18 mouse cellular contexts compared by ENCODE assay signal in genomic region chr7:133024694-133025093, GRCm38 (mm10).
DNase-seq lines count a peak whose midpoint lies in the region; ATAC-seq and TF ChIP-seq lines count a peak whose summit lies in the region.
"Had no signal": no experiment of that assay in that cellular context is flagged by ENCODE, and none has a peak within 500 bp of the region (broad histone marks: within the 10 kb centered on the region; RNA-seq: fewer than 3 reads in every experiment).

No protein-coding gene starts in this region.

- peaks cover 58% of the 10 kb centered on the region for H3K4me1 ChIP-seq in heart, embryonic 15.5 days (replicated peaks)
- H3K4me1 ChIP-seq in megakaryocyte, embryonic 14.5 days, result peaks cover 65% of the 10 kb centered on the region
- peaks cover 35% of the 10 kb centered on the region for H3K4me1 ChIP-seq in limb, embryonic 13.5 days
- 0 out of 2 replicates have a peak, but pooled peaks cover 3% of the 10 kb centered on the region for H3K4me1 ChIP-seq in hindbrain, postnatal 0 days (ENCODE audit: insufficient read depth, low read length)
- H3K4me1 ChIP-seq in neural tube, embryonic 15.5 days, result peaks cover 22% of the 10 kb centered on the region

- H3K9me3 ChIP-seq in heart, embryonic 15.5 days (replicated peaks), result no peaks in the 10 kb centered on the region
- no peaks in the 10 kb centered on the region for H3K9me3 ChIP-seq in megakaryocyte, embryonic 14.5 days
- H3K9me3 ChIP-seq in limb, embryonic 13.5 days, result no peaks in the 10 kb centered on the region
- H3K9me3 ChIP-seq in hindbrain, postnatal 0 days (ENCODE audit: low read length), result no peaks in the 10 kb centered on the region
- H3K9me3 ChIP-seq in neural tube, embryonic 15.5 days (replicated peaks), result no peaks in the 10 kb centered on the region
- H3K9me3 ChIP-seq: intestine, embryonic 15.5 days; midbrain, embryonic 15.5 days had no signal

- ATAC-seq in heart, embryonic 15.5 days (replicated peaks; ENCODE audit: insufficient number of reproducible peaks, insufficient read depth, low FRiP score, low read depth), result 0 out of 2 replicates have a peak, but pooled peaks have one; percentile 24
- ATAC-seq in megakaryocyte, adult 5-6 weeks (ENCODE audit: poor library complexity, severe bottlenecking), result no peak
- ATAC-seq in limb, embryonic 13.5 days (ENCODE audit: low FRiP score, low read depth), result peak; percentile 32; the same call in 1 of the 2 replicates
- no peak for ATAC-seq in hindbrain, postnatal 0 days
- ATAC-seq in neural tube, embryonic 15.5 days (ENCODE audit: low FRiP score), result no peak
- ATAC-seq: intestine, embryonic 15.5 days; midbrain, embryonic 15.5 days had no signal

- 0 out of 2 replicates have a peak overlapping the region, but pooled peaks have one; percentile 26 for H3K27ac ChIP-seq in heart, embryonic 15.5 days
- H3K27ac ChIP-seq in limb, embryonic 13.5 days, result no peak overlapping the region
- no peak overlapping the region for H3K27ac ChIP-seq in left cerebral cortex, adult 2 months
- H3K27ac ChIP-seq in hindbrain, postnatal 0 days, result no peak overlapping the region
- no peak overlapping the region for H3K27ac ChIP-seq in neural tube, embryonic 15.5 days (replicated peaks)
- H3K27ac ChIP-seq: intestine, embryonic 15.5 days; midbrain, embryonic 15.5 days had no signal

- no peaks in the 10 kb centered on the region for H3K36me3 ChIP-seq in heart, embryonic 15.5 days
- peaks cover 55% of the 10 kb centered on the region for H3K36me3 ChIP-seq in megakaryocyte, embryonic 14.5 days (replicated peaks; ENCODE audit: low read length)
- no peaks in the 10 kb centered on the region; the same call in 1 of the 2 replicates for H3K36me3 ChIP-seq in limb, embryonic 13.5 days
- H3K36me3 ChIP-seq in hindbrain, postnatal 0 days (ENCODE audit: insufficient read depth, low read length), result no peaks in the 10 kb centered on the region
- H3K36me3 ChIP-seq in neural tube, embryonic 15.5 days, result no peaks in the 10 kb centered on the region
- H3K36me3 ChIP-seq: intestine, embryonic 15.5 days; midbrain, embryonic 15.5 days had no signal

- no peak for DNase-seq in heart, postnatal 25 days (ENCODE audit: low spot score)
- DNase-seq in left cerebral cortex, adult 2 months (ENCODE audit: extremely low spot score in 1 of 2, low spot score in 2 of 2), result no peak
- DNase-seq in hindbrain, postnatal 0 days (ENCODE audit: low spot score), result no peak
- DNase-seq: adrenal gland, adult 8-10 months; cerebellum, adult 18-20 months; gastrocnemius, postnatal 36 days; heart, postnatal 4 days; kidney, postnatal 10 days; layer of hippocampus, adult 9-11 months; thymus, adult 18-20 months had no signal

- H3K4me2 ChIP-seq in heart, embryonic 15.5 days, result no peak overlapping the region
- H3K4me2 ChIP-seq in limb, embryonic 13.5 days (replicated peaks), result no peak overlapping the region
- H3K4me2 ChIP-seq in hindbrain, postnatal 0 days (ENCODE audit: low read depth, low read length), result no peak overlapping the region
- no peak overlapping the region for H3K4me2 ChIP-seq in neural tube, embryonic 15.5 days
- H3K4me2 ChIP-seq: intestine, embryonic 15.5 days; liver, embryonic 11.5 days; midbrain, embryonic 15.5 days had no signal

- intact Hi-C loops in heart, postnatal 25 days (cut with DNase I), result no loop called here
- intact Hi-C loops in left cerebral cortex, adult 2 months (cut with DNase I), result no loop called here

- H3K9ac ChIP-seq in heart, embryonic 15.5 days, result no peak overlapping the region
- H3K9ac ChIP-seq in limb, embryonic 13.5 days, result no peak overlapping the region
- H3K9ac ChIP-seq in hindbrain, postnatal 0 days (replicated peaks; ENCODE audit: low read length), result no peak overlapping the region
- H3K9ac ChIP-seq in neural tube, embryonic 15.5 days (replicated peaks), result no peak overlapping the region
- H3K9ac ChIP-seq: intestine, embryonic 15.5 days; midbrain, embryonic 15.5 days had no signal

- 61% methylated on average over 1 of the region's 1 CpGs for WGBS in heart, embryonic 15.5 days
- 26% methylated on average over 1 of the region's 1 CpGs for WGBS in limb, embryonic 13.5 days
- 85% methylated on average over 1 of the region's 1 CpGs for WGBS in hindbrain, postnatal 0 days
- WGBS in neural tube, embryonic 15.5 days, result 55% methylated on average over 1 of the region's 1 CpGs

- no peaks in the 10 kb centered on the region for H3K27me3 ChIP-seq in heart, embryonic 15.5 days
- H3K27me3 ChIP-seq in megakaryocyte, embryonic 14.5 days (replicated peaks), result no peaks in the 10 kb centered on the region
- H3K27me3 ChIP-seq in limb, embryonic 13.5 days, result no peaks in the 10 kb centered on the region
- H3K27me3 ChIP-seq in hindbrain, postnatal 0 days (ENCODE audit: insufficient read depth, low read length), result no peaks in the 10 kb centered on the region
- H3K27me3 ChIP-seq in neural tube, embryonic 15.5 days (replicated peaks), result no peaks in the 10 kb centered on the region
- H3K27me3 ChIP-seq: intestine, embryonic 15.5 days; midbrain, embryonic 15.5 days had no signal

- H3K4me3 ChIP-seq in heart, embryonic 15.5 days, result no peak overlapping the region
- H3K4me3 ChIP-seq in megakaryocyte, embryonic 14.5 days (replicated peaks), result peak overlapping the region; percentile 56
- H3K4me3 ChIP-seq in limb, embryonic 13.5 days, result no peak overlapping the region
- H3K4me3 ChIP-seq in left cerebral cortex, adult 2 months, result no peak overlapping the region
- H3K4me3 ChIP-seq in hindbrain, postnatal 0 days (ENCODE audit: low read length), result no peak overlapping the region
- no peak overlapping the region for H3K4me3 ChIP-seq in neural tube, embryonic 15.5 days (replicated peaks)
- H3K4me3 ChIP-seq: intestine, embryonic 15.5 days; midbrain, embryonic 15.5 days had no signal

- no peak for TF ChIP-seq CTCF in left cerebral cortex, adult 2 months (IDR thresholded peaks at IDR 0.05)
- no peak for TF ChIP-seq CTCF in hindbrain, postnatal 0 days (IDR thresholded peaks at IDR 0.05; ENCODE audit: low read depth)

Comparison
In these comparisons a context has a peak if more than half of its experiments do, and no peak if none do; other contexts are left out.
1. ATAC-seq: peak in heart, embryonic 15.5 days (single experiment) and limb, embryonic 13.5 days (single experiment); none in megakaryocyte, adult 5-6 weeks (single experiment), hindbrain, postnatal 0 days (single experiment) and neural tube, embryonic 15.5 days (single experiment).